Mouse (Mus musculus) T-helper 17 cell (primary cell): ENCODE data around the gene Ubtd2.

Experiments
- in situ Hi-C, 2 experiments: fragments of 300-600 bp; cut with MboI, MseI; formaldehyde crosslinking; loops; 1 replicate in 1 of 2; 2 replicates in 1 of 2; pipeline ENCODE4 v1.15.1; 2025; ENCODE audit warnings: high pct_unique_total_duplicates in 2 of 2

The Ubtd2 gene

DNA sequence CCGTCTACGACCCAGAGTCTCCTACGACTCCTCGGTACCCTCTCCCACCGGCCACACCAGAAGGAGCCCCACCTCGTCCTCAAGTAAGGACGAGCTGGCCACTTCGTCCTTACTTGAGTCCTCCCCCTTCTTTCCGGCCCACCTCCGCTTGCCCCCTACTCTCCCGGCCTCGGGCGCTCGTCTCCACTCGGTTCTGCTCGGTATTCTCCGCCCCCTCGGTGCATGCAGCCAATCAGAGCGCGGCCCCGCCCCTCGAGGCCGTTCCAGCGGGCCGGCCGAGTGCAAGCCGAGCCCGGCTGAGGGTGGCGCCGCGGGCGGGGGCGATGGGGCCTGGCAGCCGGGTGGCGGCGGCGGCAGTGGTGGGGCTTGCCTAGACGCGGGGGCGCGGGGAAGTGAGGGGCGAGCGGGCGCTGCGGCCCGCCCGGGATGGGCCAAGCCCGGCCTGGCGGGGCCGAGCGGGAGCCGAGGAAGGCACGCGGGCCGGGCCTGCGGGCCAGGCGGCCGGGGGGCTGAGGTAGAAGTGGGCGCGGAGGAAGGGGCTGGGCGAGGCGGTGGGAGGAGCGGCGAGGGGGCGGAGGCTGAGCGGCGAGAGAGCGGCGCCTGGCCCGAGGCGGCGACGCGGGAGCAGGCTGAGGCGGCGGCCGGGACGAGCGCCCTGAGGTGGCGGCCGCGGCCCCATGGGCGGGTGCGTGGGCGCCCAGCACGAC, at the start of gene Ubtd2:
TSS of gene Ubtd2 (plus strand) at position 571 of the 707 bp plus-strand sequence.
- in situ Hi-C loops: loop anchor here in 1 of 2 experiments (5.0 to 25.0 kb wide), 2 partner anchors 137 to 1607 kb away; no protein-coding TSS in a partner anchor

DNA sequence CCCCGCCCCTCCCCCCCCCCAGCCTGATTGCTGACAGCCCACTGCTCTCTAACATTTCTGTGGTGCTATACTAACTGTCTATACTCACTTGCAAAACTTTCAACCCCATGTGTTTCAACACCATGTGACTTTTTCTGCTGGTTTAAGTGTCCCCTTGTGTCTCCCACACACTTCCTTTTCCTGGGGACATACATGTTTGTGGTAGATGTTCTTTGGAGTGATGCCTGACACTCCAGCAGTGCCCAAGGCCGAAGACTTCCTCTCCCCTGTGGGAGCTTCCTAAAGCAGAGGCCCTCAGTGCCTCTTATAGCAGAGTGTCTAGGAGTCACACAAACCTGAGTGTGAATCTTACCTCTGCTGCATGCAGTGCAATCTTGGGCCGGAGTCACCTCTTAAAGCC, 47.3 kb upstream of the Ubtd2 start:
- in situ Hi-C loops: no loop called here

DNA sequence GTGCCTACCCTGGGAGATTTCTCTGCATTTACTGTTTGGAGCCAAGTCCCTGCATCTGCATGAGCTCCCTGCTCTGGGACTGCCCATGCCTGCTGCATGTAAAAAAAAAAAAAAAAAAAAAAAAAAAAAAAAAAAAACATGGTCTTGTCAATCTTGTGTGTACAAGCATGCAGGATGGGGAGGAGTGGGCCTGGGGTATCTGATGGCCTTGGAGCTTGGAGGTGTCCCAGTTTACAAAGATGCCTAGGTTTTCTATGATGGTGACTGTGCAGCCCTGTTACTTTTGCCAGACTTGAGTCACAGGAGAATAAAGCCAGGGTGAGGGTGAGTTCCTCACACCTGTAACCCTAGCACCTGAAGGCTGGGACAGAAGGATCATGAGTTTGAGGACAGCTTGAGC, 46.1 kb upstream of the Ubtd2 start:
- in situ Hi-C loops: no loop called here

DNA sequence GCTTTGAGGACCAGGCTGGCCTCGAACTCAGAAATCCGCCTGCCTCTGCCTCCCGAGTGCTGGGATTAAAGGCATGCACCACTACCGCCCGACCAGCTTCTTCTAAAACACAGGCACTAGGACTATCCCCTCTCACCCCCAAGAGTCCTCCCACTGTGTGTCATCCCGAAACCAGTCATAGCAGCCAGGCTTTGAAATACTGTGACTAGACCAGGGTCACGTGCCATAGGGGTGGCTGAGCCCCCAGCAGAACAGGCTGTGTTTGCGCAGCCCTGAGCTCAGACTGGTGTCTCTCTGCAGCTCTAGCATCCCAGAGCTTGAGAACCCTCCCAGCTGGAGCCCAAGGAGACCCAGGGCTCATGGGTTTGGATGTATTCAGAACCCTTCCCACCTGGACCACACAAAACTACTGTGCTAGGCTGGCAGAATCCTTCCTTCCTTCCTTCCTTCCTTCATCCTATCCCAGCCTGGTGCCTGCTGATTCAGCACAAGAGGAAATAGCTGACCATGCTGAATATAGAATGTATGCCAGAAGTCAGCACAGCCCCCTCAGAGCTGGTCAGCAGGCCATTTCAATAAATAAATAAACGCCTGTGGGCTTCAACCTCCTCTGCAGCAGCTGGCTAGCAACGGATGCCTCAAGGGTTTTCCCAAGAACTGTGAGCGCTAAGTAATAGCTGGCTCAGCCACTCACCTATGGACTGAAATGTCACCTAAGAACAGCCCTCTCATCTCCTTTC, 45.2 kb upstream of the Ubtd2 start:
- in situ Hi-C loops: no loop called here

GRCm38 (mm10) chr11:32420001-32420400, 35.2 kb upstream of the Ubtd2 start:
- in situ Hi-C loops: no loop called here

DNA sequence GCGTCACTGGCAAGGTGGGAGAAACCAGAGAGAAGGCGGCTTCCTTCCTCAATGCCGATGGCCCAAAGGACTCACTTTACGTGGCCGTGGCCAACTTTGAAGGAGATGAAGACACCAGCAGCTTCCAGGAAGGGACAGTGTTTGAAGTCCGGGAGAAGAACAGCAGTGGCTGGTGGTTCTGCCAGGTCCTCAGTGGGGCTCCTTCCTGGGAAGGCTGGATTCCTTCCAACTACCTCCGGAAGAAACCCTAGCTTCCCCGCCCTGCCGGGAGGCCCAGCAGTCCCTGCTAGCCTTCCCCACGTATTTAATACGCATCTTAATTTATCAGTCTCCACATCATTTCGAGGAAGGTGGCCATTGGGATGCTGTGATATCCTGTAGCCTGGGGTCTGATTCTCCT, 31.9 kb upstream of the Ubtd2 start:
- in situ Hi-C loops: no loop called here

DNA sequence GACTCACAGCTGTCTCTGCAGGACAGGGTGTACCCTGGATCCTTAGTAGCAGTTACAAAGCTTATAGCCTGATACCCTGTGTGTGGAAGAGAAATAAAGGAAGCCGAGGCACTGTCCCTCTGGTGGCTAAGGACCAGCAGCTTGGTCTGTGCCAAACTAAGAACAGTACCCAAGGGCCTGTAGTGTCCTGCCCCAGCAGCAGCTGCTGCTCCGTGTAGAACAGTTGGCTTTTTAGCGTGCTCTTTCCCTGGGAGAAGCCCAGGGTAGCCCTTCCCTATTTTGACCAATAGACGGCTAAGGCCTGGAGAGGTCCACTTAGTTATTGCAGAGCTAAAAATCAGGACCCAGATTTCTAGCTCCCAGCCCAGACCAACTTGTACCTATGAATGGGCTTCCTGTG, 30.6 kb upstream of the Ubtd2 start:
- in situ Hi-C loops: no loop called here

GRCm38 (mm10) chr11:32425043-32425658, 30.0 kb upstream of the Ubtd2 start:
- in situ Hi-C loops: no loop called here

DNA sequence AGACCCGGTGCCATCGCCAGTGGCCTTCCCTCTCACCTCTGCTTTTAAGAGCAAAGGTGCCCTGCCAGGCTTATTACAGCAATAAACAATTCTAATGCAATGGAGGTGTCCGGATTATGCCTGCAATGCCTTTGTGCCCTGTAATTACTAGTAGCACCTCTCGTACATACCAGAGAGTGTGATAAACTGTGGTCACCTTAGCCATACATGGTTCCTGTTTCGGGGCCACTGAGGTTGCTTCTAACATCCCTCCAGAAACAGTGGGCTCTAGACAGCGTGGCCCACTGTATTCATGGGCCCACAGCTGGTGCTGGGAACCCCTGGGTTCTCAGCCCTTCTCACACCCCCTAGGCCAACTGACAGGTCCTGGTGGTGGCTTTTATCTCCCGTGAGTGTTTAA, 27.6 kb upstream of the Ubtd2 start:
- in situ Hi-C loops: no loop called here

DNA sequence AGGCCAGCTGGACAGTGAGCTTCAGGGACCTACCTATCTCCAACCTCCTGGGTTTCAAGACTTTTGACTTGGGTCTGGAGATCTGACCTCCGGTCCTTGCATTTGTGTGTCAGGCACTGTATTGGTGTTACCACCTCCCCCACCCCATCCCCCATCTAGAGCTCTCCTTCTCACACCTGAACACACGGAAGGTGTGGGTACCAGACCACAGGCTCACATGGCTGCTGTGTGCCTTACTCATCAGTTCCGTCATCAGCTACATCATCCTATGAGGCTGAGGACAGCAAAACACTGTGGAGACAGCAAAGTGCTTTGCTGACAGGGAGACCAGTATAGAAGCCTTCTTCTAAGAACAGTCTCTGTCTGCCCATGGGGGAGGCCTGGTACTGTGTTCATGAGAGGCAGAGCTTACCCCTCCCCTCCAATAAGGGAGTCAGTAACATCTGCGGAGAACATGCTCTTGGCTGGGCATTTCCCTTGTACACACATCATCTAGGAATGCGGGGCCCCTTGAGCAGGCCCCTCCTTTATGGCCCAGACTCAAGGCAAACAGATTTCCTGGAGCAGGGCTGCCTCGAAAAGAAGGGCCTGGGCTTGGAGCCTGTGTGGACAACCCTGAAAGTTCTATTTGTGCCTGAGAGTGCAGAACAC, 19.6 kb upstream of the Ubtd2 start:
- in situ Hi-C loops: no loop called here

DNA sequence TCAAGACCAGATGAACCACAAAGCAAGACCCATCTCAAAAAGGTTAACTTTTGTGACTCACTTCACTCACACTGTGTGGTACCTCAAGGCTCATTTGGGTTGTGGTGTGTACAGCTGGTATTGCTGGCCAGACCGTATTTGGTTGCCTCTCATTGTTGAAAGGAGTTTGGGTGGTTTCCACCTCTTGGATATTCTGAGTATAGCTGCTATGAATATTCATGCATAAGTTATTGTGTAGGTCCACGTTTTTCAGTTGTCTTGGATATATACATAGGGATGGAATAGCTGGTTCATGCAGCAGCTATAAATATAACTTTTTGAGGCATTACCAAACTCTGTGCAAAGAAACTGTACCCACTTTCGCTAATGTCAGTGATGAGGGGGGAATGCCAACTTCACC, 12.6 kb upstream of the Ubtd2 start:
- in situ Hi-C loops: no loop called here

DNA sequence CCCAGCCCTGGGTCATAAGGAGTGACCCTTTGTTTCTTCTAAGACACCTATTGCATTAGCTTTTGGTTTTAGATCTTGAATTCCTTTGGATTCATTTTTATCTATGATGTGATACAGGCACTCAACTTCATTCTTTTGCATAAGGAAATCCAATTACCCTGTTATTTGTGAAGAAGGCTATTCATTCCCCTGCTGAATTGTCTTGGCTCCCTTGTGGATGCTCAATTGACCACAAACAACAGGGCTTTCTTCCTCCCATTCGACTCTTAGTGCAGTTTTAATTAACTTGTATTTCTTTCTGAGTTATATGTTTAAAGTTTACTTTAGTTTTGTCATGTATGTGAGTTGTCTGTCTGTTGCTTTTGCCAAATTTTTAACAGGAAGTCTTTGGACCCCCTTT, 10.9 kb upstream of the Ubtd2 start:
- in situ Hi-C loops: no loop called here

DNA sequence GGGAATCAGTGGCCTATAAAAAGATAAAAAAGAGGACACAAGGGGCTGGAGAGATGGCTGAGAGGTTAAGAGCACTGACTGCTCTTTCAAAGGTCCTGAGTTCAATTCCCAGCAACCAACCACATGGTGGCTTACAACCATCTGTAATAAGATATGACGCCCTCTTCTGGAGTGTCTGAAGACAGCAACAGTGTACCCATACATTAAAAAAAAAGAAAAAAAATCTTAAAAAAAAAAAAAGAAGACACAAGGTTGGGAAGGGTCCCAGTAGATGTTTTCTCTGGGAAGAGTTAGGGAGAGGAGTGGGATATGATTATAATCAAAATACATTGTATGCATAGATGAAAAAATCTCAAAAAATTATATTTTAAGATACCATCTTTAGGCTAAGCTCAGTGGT, 10.0 kb upstream of the Ubtd2 start:
- in situ Hi-C loops: loop anchor here in 1 of 2 experiments (5.0 kb wide), 1 partner anchor 142 kb away; no protein-coding TSS in a partner anchor

GRCm38 (mm10) chr11:32445637-32446226, 9.4 kb upstream of the Ubtd2 start:
- in situ Hi-C loops: loop anchor here in 1 of 2 experiments (5.0 kb wide), 1 partner anchor 142 kb away; no protein-coding TSS in a partner anchor

GRCm38 (mm10) chr11:32450216-32450615, 5.0 kb upstream of the Ubtd2 start:
- in situ Hi-C loops: loop anchor here in 1 of 2 experiments (5.0 to 25.0 kb wide), 2 partner anchors 142 to 1612 kb away; no protein-coding TSS in a partner anchor

- in situ Hi-C loops: loop anchor here in 1 of 2 experiments (5.0 to 25.0 kb wide), 2 partner anchors 141 to 1611 kb away; no protein-coding TSS in a partner anchor
Observed at GRCm38 (mm10) chr11:32451306-32451705, 3.9 kb upstream of the Ubtd2 start.

- in situ Hi-C loops: loop anchor here in 1 of 2 experiments (5.0 to 25.0 kb wide), 2 partner anchors 140 to 1610 kb away; no protein-coding TSS in a partner anchor
Observed at GRCm38 (mm10) chr11:32452745-32453144, 2.4 kb upstream of the Ubtd2 start.

DNA sequence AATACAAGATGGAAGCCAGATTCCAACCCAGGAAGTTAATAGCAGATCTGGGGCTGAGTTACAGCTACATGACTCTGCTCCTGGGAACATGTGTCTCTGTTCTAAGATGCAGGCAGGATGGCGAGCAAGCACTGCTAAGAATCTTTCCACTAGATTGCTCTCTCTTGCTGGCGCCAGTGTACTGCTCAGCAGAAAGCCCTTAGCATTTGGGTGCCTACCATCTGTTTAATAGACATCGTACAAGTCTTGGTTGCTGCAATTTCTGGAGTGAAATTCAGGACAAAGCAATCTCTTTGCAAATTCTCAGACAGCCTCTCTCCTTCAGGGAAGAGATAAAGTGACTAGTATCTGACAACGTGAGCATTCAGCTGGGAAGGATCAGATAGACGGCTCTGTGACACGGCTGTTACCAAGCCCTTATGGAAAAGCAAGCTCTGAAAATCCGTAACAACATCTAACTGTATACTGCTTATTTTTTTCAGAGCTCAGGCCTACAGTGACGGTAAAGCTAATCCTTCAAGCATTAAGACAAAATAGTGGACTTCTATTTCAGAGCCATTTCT, 1.7 kb upstream of the Ubtd2 start:
- in situ Hi-C loops: loop anchor here in 1 of 2 experiments (5.0 to 25.0 kb wide), 2 partner anchors 139 to 1609 kb away; no protein-coding TSS in a partner anchor

DNA sequence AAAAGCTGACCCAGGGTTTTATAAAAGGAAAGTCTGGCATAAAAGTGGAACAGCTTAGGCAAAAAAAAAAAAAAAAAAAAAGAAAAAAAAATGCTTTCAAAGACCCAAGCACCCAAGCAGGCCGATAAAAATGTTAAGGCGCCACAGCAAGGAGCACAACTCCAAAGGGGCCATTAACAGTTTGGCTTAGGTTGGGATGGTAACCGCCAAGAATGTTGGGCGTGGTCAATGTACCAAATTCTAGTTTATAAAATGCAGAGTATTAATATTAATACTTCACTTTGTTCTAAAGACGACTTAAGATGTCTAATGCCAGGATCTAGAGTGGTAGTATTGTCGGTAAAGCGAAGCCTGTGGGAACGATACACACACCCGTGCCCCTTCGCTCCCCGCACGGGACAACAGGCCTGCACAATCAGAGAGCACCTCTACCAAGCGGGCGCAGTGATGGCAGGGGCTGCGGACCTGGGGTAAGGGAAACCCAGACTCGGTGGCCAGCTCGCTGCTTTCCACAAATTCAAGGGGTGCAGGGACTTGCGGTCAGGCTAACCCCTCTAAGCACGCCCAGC, 855 bp upstream of the Ubtd2 start:
- in situ Hi-C loops: loop anchor here in 1 of 2 experiments (5.0 to 25.0 kb wide), 2 partner anchors 138 to 1608 kb away; no protein-coding TSS in a partner anchor

DNA sequence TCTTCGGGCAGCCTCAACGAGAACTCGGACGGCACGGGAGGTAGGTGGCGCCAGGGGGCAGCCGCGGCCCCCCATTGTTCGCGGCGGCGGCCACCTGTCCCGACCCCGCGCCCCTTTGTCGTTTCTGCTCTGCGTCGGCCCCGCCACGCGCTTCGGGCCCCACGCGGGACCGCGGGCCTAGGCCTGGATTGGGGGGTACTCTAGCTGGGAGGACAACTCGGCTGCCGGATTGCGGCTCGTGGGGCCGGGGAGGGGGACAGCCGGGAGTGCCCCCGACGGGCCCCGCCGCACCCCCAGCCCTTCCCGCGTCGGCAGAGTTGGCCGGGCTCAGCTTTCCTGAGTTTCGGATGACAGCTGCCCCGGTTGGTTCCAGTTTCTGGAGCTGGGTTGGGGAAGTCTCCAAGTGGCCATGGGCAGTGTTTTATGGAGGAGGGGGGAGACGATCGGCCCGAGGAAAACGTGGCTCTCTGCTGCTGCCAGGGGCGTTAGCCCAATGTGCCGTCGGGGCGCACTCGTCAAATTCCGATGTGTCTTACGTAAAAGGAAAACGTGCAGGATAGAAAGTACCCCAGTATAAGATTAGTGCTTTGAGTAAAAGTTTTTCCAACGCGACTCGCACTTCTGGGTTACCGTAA, 454 bp downstream of the Ubtd2 start:
- in situ Hi-C loops: loop anchor here in 1 of 2 experiments (25.0 kb wide), 1 partner anchor 1607 kb away; no protein-coding TSS in a partner anchor
